Mouse (Mus musculus): ENCODE measurements around the gene Gab2. TPM values are rescaled to one million over a fixed set of nuclear protein-coding genes. Genes with fewer than 3 reads are reported as not detected.
A peak's percentile ranks its signal among the peaks of the same experiment; 100 is the strongest.

Gene Gab2
- polyA plus RNA-seq, 1 experiment from 2014 or later: 12.1 TPM

DNA sequence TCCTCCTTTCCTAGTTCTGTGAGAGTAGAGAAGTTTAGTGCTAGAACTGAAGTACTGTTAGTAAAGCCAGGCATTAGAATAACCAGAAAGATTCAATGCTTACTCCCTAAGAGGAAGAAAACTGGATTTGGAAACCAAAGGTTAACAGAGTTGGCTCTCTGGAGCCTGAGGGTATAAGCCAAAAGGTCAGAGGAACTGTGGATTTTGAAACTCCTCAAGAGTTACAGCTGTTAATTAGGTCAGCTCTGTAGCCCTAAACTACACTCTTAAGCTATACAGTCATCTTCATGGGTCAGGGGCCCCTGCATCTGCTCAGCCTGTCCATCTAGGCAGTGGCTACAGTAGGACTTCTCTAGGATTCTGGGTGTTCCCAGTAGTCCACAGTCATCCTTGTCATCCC is 4.4 kb upstream of the Gab2 start:
- H3K4me2 ChIP-seq (replicated peaks; ENCODE audit: low read depth, low read length): no peak overlapping the region
- H3K27ac ChIP-seq (ENCODE audit: low read depth, low read length): no peak overlapping the region
- no peak overlapping the region for H3K9ac ChIP-seq (ENCODE audit: low read depth, low read length)
- H3K4me1 ChIP-seq (ENCODE audit: control insufficient read depth, insufficient read depth, low read length): peaks cover 14% of the 10 kb centered on the region; the same call in 1 of the 2 replicates
- H3K36me3 ChIP-seq (ENCODE audit: control insufficient read depth, insufficient read depth, low read length): no peaks in the 10 kb centered on the region
- no peaks in the 10 kb centered on the region for H3K27me3 ChIP-seq (ENCODE audit: control insufficient read depth, insufficient read depth, low read length)
- no peak for ATAC-seq (ENCODE audit: low FRiP score, low TSS enrichment)
- H3K9me3 ChIP-seq (ENCODE audit: control insufficient read depth, low read length): no peaks in the 10 kb centered on the region
- no peak overlapping the region for H3K4me3 ChIP-seq (ENCODE audit: low read length)

DNA sequence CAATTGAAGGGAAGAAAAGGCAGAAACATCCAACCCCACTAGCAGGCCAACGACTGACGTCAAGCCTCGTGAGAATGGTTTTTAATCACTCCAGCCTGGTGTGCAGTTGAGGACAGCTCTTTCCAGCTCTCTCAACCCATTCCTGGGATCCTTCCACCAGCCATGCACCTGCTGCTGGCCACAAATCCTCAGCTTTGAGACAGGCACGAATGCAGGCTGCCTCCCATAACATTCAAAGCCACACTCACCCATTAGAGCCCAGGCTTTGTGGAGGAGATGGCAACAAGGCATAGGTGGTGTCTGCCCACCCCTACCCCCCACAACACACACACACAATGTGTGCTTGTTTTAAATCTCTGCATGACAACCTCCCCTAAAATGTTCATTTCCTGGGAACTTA is 2.7 kb upstream of the Gab2 start:
- Histone ChIP-seq H3K9me3 (ENCODE audit: control insufficient read depth, low read length) (no peaks in the 10 kb centered on the region), H3K9ac (ENCODE audit: low read depth, low read length) (no peak overlapping the region), H3K36me3 (ENCODE audit: control insufficient read depth, insufficient read depth, low read length) (no peaks in the 10 kb centered on the region), H3K4me1 (ENCODE audit: control insufficient read depth, insufficient read depth, low read length) (peaks cover 22% of the 10 kb centered on the region), H3K27me3 (ENCODE audit: control insufficient read depth, insufficient read depth, low read length) (no peaks in the 10 kb centered on the region), H3K4me2 (replicated peaks; ENCODE audit: low read depth, low read length) (no peak overlapping the region), H3K4me3 (ENCODE audit: low read length) (no peak overlapping the region), H3K27ac (ENCODE audit: low read depth, low read length) (peak overlapping the region; percentile 38; the same call in 1 of the 2 replicates)
- ATAC-seq (ENCODE audit: low FRiP score, low TSS enrichment): no peak
- 25% methylated on average over 4 of the region's 4 CpGs for WGBS

DNA sequence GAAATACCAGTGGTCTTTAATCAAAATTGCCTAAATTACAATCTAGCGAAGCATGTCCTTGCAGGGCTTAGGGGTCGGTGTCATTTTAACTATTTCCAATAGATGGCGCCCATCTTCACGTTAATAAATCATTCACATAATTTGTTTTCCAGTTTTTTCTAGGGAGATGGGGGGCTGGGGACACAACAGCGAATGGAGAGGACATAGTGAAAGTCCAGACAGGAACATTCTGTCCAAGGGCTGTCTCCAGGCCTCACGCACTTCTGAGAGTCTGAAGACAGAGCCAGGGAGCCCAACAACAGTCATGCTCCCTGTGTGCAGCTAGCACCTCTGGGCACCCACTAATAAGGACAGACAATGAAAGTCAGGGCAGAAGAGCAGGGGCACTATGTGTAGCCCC is 2.2 kb upstream of the Gab2 start:
- peaks cover 27% of the 10 kb centered on the region for H3K4me1 ChIP-seq (ENCODE audit: control insufficient read depth, insufficient read depth, low read length)
- H3K27me3 ChIP-seq (ENCODE audit: control insufficient read depth, insufficient read depth, low read length): no peaks in the 10 kb centered on the region
- H3K9ac ChIP-seq (ENCODE audit: low read depth, low read length): no peak overlapping the region
- peak overlapping the region; percentile 6; the same call in 1 of the 2 replicates for H3K27ac ChIP-seq (ENCODE audit: low read depth, low read length)
- no peaks in the 10 kb centered on the region for H3K9me3 ChIP-seq (ENCODE audit: control insufficient read depth, low read length)
- 18% methylated on average over 6 of the region's 6 CpGs for WGBS
- H3K4me3 ChIP-seq (ENCODE audit: low read length): no peak overlapping the region
- no peak for ATAC-seq (ENCODE audit: low FRiP score, low TSS enrichment)
- no peak overlapping the region for H3K4me2 ChIP-seq (replicated peaks; ENCODE audit: low read depth, low read length)
- no peaks in the 10 kb centered on the region for H3K36me3 ChIP-seq (ENCODE audit: control insufficient read depth, insufficient read depth, low read length)

DNA sequence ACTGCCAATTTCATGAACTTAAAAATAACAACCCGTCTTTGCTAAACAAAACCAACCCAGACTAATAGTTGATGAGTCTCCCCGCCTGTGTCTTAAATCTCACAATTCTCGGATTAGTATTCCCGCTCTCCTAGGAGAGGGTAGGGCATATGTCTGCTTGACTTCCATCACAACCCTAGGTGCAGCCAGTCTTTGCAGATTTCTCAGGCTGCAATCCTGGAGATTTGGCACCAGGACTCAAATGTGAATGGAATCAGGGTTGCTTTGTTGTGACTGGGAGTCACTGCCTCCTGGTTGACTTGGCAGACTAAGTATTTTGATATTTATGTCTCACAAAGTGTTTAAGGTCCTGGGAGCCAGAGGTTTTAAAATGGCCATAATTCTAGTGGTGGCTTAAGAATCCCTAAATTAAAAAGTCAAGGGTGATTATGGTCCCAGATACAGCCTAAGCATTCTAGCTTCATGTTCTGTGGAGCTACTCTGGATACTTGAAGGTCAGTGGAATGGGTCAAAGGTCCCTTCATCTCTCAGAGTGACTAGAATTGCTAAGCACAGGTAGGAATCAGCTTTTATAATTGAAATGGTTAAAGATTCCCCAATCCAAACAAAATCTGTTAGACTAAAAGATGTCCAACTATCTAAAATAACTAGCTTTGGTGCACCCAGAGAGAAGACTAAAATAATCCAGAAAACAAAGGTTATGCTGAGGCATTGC is 1.6 kb upstream of the Gab2 start:
- Histone ChIP-seq H3K9me3 (ENCODE audit: control insufficient read depth, low read length) (no peaks in the 10 kb centered on the region), H3K4me1 (ENCODE audit: control insufficient read depth, insufficient read depth, low read length) (peaks cover 31% of the 10 kb centered on the region), H3K36me3 (ENCODE audit: control insufficient read depth, insufficient read depth, low read length) (no peaks in the 10 kb centered on the region), H3K27ac (ENCODE audit: low read depth, low read length) (peak overlapping the region; percentile 38; the same call in 1 of the 2 replicates), H3K9ac (ENCODE audit: low read depth, low read length) (no peak overlapping the region), H3K4me3 (ENCODE audit: low read length) (no peak overlapping the region), H3K4me2 (replicated peaks; ENCODE audit: low read depth, low read length) (no peak overlapping the region), H3K27me3 (ENCODE audit: control insufficient read depth, insufficient read depth, low read length) (no peaks in the 10 kb centered on the region)
- 51% methylated on average over 4 of the region's 4 CpGs for WGBS
- ATAC-seq (ENCODE audit: low FRiP score, low TSS enrichment): no peak

DNA sequence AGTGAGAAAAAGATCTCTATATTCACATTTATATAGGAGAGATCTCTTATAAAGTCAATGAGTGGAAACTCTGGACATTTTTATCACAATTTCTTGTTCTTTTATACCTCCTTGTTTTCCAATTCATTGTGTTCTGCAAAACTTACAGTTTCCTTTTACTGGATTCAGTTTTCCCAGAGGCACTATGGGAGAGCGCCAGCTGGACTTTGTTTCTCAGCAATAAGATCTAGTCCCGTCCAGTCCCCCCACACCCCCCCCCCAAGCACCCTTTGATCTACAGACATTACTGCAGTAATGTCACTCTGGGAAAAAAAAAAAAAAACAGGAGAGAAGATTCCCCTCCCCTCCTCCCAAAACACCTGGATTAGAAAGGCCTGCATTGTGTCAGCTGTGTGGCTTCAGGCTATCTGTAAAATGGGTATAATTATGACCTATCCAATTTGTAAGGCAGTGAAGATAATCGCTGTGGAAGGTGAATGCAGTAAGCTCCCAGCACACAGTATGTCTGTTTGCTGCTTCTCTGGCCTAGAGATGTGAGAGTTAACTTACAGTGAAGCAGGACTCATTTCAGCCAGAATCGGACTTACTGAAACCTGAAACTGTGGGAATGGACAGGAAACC is 655 bp upstream of the Gab2 start:
- peaks cover 38% of the 10 kb centered on the region for H3K4me1 ChIP-seq (ENCODE audit: control insufficient read depth, insufficient read depth, low read length)
- 20% methylated on average over 4 of the region's 4 CpGs for WGBS
- H3K36me3 ChIP-seq (ENCODE audit: control insufficient read depth, insufficient read depth, low read length): no peaks in the 10 kb centered on the region
- peak overlapping the region; percentile 95 for H3K27ac ChIP-seq (ENCODE audit: low read depth, low read length)
- H3K4me3 ChIP-seq (ENCODE audit: low read length): peak overlapping the region; percentile 89; the same call in 1 of the 2 replicates
- no peaks in the 10 kb centered on the region for H3K9me3 ChIP-seq (ENCODE audit: control insufficient read depth, low read length)
- H3K9ac ChIP-seq (ENCODE audit: low read depth, low read length): peak overlapping the region; percentile 97
- ATAC-seq (ENCODE audit: low FRiP score, low TSS enrichment): no peak
- H3K27me3 ChIP-seq (ENCODE audit: control insufficient read depth, insufficient read depth, low read length): no peaks in the 10 kb centered on the region
- peak overlapping the region; percentile 64 for H3K4me2 ChIP-seq (replicated peaks; ENCODE audit: low read depth, low read length)

DNA sequence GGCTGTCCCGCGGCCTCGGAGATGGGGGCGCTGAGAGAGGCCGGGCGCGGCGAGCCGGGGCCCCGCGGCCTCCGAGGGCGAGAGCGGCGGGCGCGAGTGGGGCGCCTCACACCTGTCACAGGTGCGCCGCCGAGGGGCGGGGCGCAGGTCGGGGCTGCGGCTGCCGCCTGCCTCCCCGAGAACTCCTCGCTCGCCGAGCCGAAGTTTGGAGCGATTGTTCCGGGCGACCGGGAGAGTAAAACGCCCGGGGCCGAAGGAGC is 503 bp downstream of the Gab2 start:
- under 1% methylated on average over 12 of the region's 38 CpGs for WGBS
- H3K9ac ChIP-seq (ENCODE audit: low read depth, low read length): peak overlapping the region; percentile 97
- H3K9me3 ChIP-seq (ENCODE audit: control insufficient read depth, low read length): no peaks in the 10 kb centered on the region
- no peak; the same call in 1 of the 2 replicates for ATAC-seq (ENCODE audit: low FRiP score, low TSS enrichment)
- no peaks in the 10 kb centered on the region for H3K27me3 ChIP-seq (ENCODE audit: control insufficient read depth, insufficient read depth, low read length)
- H3K36me3 ChIP-seq (ENCODE audit: control insufficient read depth, insufficient read depth, low read length): no peaks in the 10 kb centered on the region
- H3K4me2 ChIP-seq (replicated peaks; ENCODE audit: low read depth, low read length): peak overlapping the region; percentile 64
- H3K27ac ChIP-seq (ENCODE audit: low read depth, low read length): peak overlapping the region; percentile 95
- peak overlapping the region; percentile 89 for H3K4me3 ChIP-seq (ENCODE audit: low read length)
- peaks cover 38% of the 10 kb centered on the region for H3K4me1 ChIP-seq (ENCODE audit: control insufficient read depth, insufficient read depth, low read length)

DNA sequence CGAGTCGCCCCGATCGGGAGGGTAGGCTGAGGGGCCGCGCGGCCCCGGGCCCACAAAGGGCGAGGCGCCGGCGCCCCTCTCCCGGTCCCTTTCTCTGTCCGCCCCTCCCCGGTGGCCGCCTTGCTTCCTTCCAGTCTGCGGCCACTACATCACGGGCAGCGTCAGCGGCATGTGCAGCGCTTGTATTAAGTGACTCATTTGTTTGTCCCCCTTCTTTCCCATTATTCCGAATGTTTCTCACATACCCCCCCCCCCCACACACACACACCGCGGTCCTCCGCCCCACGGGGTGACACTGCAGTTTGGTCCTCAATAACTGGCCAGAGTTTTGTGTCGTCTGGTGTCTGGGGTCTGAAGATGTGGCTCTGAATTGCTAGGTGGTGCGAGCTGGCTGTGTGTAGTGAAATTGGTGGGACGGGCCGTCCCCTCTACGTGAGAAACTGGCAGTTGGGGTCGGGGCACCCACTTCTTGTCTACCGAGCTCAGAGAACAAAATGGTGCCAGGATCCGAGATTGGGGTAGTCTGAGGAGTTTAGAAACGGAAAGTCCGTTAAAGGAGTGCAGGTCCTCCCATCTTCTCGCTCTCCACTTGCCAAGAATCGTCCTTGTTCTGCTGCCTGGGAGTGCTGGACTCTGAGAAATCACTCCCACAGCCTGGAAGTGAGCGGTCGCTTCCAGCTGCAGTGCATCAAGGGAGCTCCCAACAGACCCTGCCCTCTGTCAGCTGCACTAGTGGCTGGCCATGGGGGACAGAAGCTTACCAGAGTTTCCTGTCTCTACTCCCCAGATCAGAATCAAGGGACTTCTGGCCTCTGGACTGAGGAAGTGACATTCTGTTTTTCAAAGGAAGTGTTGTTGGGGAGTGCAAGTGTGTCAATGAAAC is 1.1 kb downstream of the Gab2 start:
- Histone ChIP-seq H3K27ac (ENCODE audit: low read depth, low read length) (peak overlapping the region; percentile 95), H3K4me1 (ENCODE audit: control insufficient read depth, insufficient read depth, low read length) (peaks cover 38% of the 10 kb centered on the region), H3K4me2 (replicated peaks; ENCODE audit: low read depth, low read length) (peak overlapping the region; percentile 64), H3K9ac (ENCODE audit: low read depth, low read length) (peak overlapping the region; percentile 97), H3K4me3 (ENCODE audit: low read length) (peak overlapping the region; percentile 89), H3K36me3 (ENCODE audit: control insufficient read depth, insufficient read depth, low read length) (no peaks in the 10 kb centered on the region), H3K9me3 (ENCODE audit: control insufficient read depth, low read length) (no peaks in the 10 kb centered on the region), H3K27me3 (ENCODE audit: control insufficient read depth, insufficient read depth, low read length) (no peaks in the 10 kb centered on the region)
- under 1% methylated on average over 40 of the region's 40 CpGs for WGBS
- ATAC-seq (ENCODE audit: low FRiP score, low TSS enrichment): peak; percentile 73

DNA sequence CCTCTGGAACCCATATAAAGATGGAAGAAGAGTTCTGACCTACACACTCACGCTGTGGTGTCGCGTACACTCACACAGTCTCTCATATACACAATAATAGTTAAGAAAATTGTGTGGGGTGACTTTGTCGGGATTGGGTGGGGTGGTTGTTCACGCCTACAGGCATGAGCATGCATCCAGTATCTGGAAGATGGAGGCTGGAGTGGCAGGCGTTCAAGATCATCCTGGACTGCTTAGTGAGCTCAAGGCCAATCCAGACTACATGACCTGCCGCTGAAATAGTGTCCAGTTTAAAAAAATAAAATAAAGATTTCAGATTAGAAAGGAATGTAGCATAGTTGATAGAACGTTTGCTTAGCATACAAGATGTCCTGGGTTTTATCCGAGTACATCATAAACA is 2.2 kb downstream of the Gab2 start:
- 76% methylated on average over 9 of the region's 9 CpGs for WGBS
- H3K27me3 ChIP-seq (ENCODE audit: control insufficient read depth, insufficient read depth, low read length): no peaks in the 10 kb centered on the region
- H3K4me3 ChIP-seq (ENCODE audit: low read length): no peak overlapping the region; the same call in 1 of the 2 replicates
- peak overlapping the region; percentile 95; the same call in 1 of the 2 replicates for H3K27ac ChIP-seq (ENCODE audit: low read depth, low read length)
- ATAC-seq (ENCODE audit: low FRiP score, low TSS enrichment): no peak
- H3K36me3 ChIP-seq (ENCODE audit: control insufficient read depth, insufficient read depth, low read length): no peaks in the 10 kb centered on the region
- H3K9me3 ChIP-seq (ENCODE audit: control insufficient read depth, low read length): no peaks in the 10 kb centered on the region
- H3K9ac ChIP-seq (ENCODE audit: low read depth, low read length): no peak overlapping the region
- H3K4me1 ChIP-seq (ENCODE audit: control insufficient read depth, insufficient read depth, low read length): peaks cover 36% of the 10 kb centered on the region
- peak overlapping the region; percentile 64 for H3K4me2 ChIP-seq (replicated peaks; ENCODE audit: low read depth, low read length)

DNA sequence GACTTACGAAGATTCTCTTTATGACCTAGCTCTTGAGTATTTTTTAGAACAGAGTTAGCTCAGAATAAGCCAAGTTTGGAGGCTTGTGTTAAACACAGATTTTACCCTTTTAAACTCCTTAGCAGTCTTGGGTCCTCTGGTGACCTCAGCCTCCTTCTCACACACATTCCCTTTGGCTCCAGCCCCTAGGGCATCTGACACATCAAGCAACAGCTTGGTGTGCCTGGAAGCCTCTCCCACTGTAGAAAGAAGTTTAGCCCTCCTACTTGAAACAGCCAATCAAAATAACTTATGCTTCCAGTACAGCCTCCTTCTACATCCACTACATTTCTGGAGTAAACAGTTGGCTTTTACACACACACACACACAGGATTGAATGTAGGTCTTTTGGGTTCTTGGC is 2.8 kb downstream of the Gab2 start:
- no peak for ATAC-seq (ENCODE audit: low FRiP score, low TSS enrichment)
- no peak overlapping the region for H3K27ac ChIP-seq (ENCODE audit: low read depth, low read length)
- WGBS: 85% methylated on average over 1 of the region's 1 CpGs

More for the DNA sequence above, 2.8 kb downstream of the Gab2 start:
- Histone ChIP-seq H3K4me3 (ENCODE audit: low read length) (no peak overlapping the region), H3K27me3 (ENCODE audit: control insufficient read depth, insufficient read depth, low read length) (no peaks in the 10 kb centered on the region), H3K36me3 (ENCODE audit: control insufficient read depth, insufficient read depth, low read length) (no peaks in the 10 kb centered on the region), H3K9ac (ENCODE audit: low read depth, low read length) (no peak overlapping the region), H3K4me1 (ENCODE audit: control insufficient read depth, insufficient read depth, low read length) (peaks cover 35% of the 10 kb centered on the region), H3K4me2 (replicated peaks; ENCODE audit: low read depth, low read length) (no peak overlapping the region), H3K9me3 (ENCODE audit: control insufficient read depth, low read length) (no peaks in the 10 kb centered on the region)
